Mouse (Mus musculus) kidney, embryonic 14.5 days (tissue): ENCODE measurements around the gene Col20a1. TPM values are rescaled to one million over a fixed set of nuclear protein-coding genes. Genes with fewer than 3 reads are reported as not detected.
A peak's percentile ranks its signal among the peaks of the same experiment; 100 is the strongest.

ENCODE experiments used
- ATAC-seq: fragments of 200-750 bp; cut with Nextera tagmentation; 2 replicates; pipeline ENCODE4 v1.8.0; 2017; ENCODE audit warnings: moderate number of reproducible peaks, mild to moderate bottlenecking, moderate TSS enrichment, moderate library complexity; ENCODE audit not compliant: low FRiP score, low TSS enrichment
- H3K27ac ChIP-seq: fragments of 300-500 bp; sonication (generic); 2 replicates; pipeline ENCODE4 v1.5.1; 2014; ENCODE audit warnings: low read depth, mild to moderate bottlenecking, low read length, moderate library complexity, mixed read lengths
- H3K27me3 ChIP-seq: fragments of 300-500 bp; sonication (generic); 2 replicates; pipeline ENCODE4 v1.6.1; 2014; ENCODE audit warnings: mild to moderate bottlenecking, low read length; ENCODE audit not compliant: control insufficient read depth, insufficient read depth
- H3K36me3 ChIP-seq: fragments of 300-500 bp; sonication (generic); 2 replicates; pipeline ENCODE4 v1.6.1; 2014; ENCODE audit warnings: low read length, mixed read lengths; ENCODE audit not compliant: control insufficient read depth, insufficient read depth
- H3K4me1 ChIP-seq: fragments of 300-500 bp; sonication (generic); 2 replicates; pipeline ENCODE4 v1.6.1; 2014; ENCODE audit warnings: low read length, mixed read lengths; ENCODE audit not compliant: control insufficient read depth, insufficient read depth
- H3K4me2 ChIP-seq: fragments of 300-500 bp; sonication (generic); replicated peaks from 2 replicates; pipeline ENCODE4 v1.6.1; 2014; ENCODE audit warnings: low read depth, mild to moderate bottlenecking, low read length
- H3K4me3 ChIP-seq: fragments of 300-500 bp; sonication (generic); 2 replicates; pipeline ENCODE4 v1.5.1; 2014; ENCODE audit warnings: mild to moderate bottlenecking, low read length
- H3K9ac ChIP-seq: fragments of 300-500 bp; sonication (generic); 2 replicates; pipeline ENCODE4 v1.6.1; 2014; ENCODE audit warnings: low read depth, mild to moderate bottlenecking, low read length, moderate library complexity
- H3K9me3 ChIP-seq: fragments of 300-500 bp; sonication (generic); 2 replicates; pipeline ENCODE4 v1.6.1; 2016; ENCODE audit warnings: low read length; ENCODE audit not compliant: control insufficient read depth
- WGBS: fragments of 180-500 bp; shearing (Covaris S2); extraction: QIAGEN DNeasy Blood & Tissue Kit; methylation state at CpG from one replicate; pipeline ENCODE4 v1.1.7; 2014; 5-methylcytosine and 5-hydroxymethylcytosine counted together
- polyA plus RNA-seq: library from polyadenylated mRNA; unstranded; fragments of >200 nt; fragmentation: Nextera tagmentation; extraction: Ambion mirVana; gene quantifications from 2 replicates; pipeline ENCODE4 v1.2.1, GENCODE M21; 2014

Gene Col20a1
- polyA plus RNA-seq, 1 experiment from 2014 or later, result 0.50 TPM

DNA sequence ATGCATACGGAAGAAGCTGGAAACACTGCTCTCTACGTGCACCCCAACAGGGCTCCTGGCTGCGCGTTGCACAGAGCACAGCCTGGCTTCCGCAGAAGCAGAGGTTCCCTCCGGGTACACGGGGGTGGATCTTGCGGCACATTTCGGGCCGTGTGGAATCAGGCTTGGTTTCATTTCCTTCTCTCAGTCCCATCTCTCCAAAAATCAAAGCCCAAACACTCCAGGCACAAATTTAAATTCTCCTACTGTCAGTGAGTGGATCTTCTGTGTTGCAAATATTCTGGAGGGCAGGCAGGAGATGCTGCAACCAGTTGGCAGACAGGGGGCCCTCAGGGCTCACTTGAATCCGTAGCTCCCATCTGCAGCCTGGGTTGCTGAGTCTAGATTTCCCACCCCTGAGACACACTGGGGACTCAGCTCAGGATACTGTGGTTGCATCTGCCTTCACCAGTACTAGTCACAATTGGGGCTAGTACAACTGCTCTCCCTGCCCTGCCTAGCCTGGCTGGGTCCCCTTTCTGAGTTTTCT, 45.1 kb downstream of the Col20a1 start:
- H3K9me3 ChIP-seq, result no peaks in the 10 kb centered on the region
- H3K4me1 ChIP-seq, result no peaks in the 10 kb centered on the region
- H3K27ac ChIP-seq, result no peak overlapping the region
- 84% methylated on average over 11 of the region's 11 CpGs for WGBS
- no peak overlapping the region for H3K4me2 ChIP-seq
- H3K4me3 ChIP-seq, result no peak overlapping the region
- H3K27me3 ChIP-seq, result no peaks in the 10 kb centered on the region
- no peaks in the 10 kb centered on the region for H3K36me3 ChIP-seq
- H3K9ac ChIP-seq, result no peak overlapping the region
- no peak for ATAC-seq

DNA sequence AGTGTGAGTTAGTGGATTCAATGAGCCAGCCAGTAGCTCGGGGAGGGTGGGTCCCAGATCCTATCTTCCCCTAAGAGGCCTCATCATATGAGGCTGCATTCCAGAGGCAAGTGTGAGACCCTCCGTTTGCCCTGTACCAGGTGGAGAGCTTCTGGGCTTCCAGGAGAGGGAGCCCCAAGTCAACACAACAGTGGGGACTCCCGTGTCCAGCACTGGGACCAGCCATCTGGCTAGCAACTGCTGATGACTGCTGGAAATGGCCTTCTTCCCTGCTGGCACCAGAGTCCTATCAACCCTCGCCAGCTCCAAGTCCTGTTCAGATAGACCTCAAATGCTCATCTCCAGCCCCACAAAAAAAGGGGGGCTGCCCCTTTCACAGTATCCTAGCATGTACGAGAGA, 46.1 kb downstream of the Col20a1 start:
- no peak overlapping the region for H3K4me2 ChIP-seq
- no peak for ATAC-seq
- no peak overlapping the region for H3K4me3 ChIP-seq
- H3K4me1 ChIP-seq, result no peaks in the 10 kb centered on the region
- no peaks in the 10 kb centered on the region for H3K9me3 ChIP-seq
- H3K9ac ChIP-seq, result no peak overlapping the region
- no peaks in the 10 kb centered on the region for H3K27me3 ChIP-seq
- H3K27ac ChIP-seq, result no peak overlapping the region
- WGBS, result 38% methylated on average over 5 of the region's 5 CpGs
- no peaks in the 10 kb centered on the region for H3K36me3 ChIP-seq

DNA sequence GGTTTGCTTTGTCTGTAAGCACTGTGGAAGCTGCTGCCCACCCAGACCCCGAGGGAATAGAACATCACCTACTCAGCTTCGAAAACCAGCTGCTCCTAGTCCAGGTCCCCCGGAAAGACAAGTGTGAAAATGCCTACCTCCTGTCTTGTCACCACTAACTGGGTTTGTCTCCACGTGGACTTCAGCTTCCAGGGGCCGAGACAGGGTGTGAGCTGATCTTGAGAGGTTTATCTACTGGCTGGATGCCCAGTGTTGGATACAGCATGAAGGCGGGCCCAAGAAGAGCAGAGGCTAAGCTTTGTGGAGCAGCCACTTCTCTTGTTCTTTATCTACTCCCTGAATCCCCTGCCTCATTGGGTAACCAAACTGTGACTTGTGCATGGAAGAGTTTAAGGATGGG, 47.0 kb downstream of the Col20a1 start:
- H3K27ac ChIP-seq, result no peak overlapping the region
- H3K4me2 ChIP-seq, result no peak overlapping the region
- no peak for ATAC-seq
- H3K9me3 ChIP-seq, result no peaks in the 10 kb centered on the region
- H3K4me1 ChIP-seq, result peaks cover 4% of the 10 kb centered on the region; the same call in 1 of the 2 replicates
- H3K27me3 ChIP-seq, result peaks cover 8% of the 10 kb centered on the region
- H3K9ac ChIP-seq, result no peak overlapping the region
- 67% methylated on average over 6 of the region's 6 CpGs for WGBS
- H3K4me3 ChIP-seq, result no peak overlapping the region
- H3K36me3 ChIP-seq, result no peaks in the 10 kb centered on the region

- Histone ChIP-seq H3K27ac (no peak overlapping the region), H3K4me1 (peaks cover 9% of the 10 kb centered on the region), H3K4me3 (no peak overlapping the region), H3K9me3 (no peaks in the 10 kb centered on the region), H3K36me3 (no peaks in the 10 kb centered on the region), H3K27me3 (peaks cover 21% of the 10 kb centered on the region), H3K9ac (no peak overlapping the region), H3K4me2 (no peak overlapping the region)
- WGBS, result 86% methylated on average over 7 of the region's 7 CpGs
- ATAC-seq, result no peak
Observed at GRCm38 (mm10) chr2:181035186-181035585, 48.9 kb downstream of the Col20a1 start.

DNA sequence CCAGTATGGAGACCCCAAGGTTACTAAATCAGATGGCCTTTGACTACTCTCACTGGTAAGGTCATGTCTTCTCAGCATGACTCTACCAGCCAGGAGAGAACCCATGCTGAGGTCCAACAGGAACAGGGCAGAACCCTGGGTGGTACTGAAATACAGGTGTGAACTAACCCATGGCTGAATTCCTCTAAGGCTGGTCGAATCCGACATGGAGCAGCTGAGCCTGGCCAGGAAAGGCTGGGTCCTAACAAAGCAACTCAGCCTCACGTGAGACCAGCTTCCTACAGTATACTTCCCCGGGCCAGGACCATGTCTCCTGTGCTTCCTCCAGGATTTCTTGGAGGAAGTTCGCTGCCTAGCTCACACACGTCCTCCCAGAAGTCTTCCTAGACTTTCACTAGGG, 50.2 kb downstream of the Col20a1 start:
- H3K27me3 ChIP-seq, result peaks cover 31% of the 10 kb centered on the region
- no peak overlapping the region for H3K27ac ChIP-seq
- H3K4me1 ChIP-seq, result peaks cover 9% of the 10 kb centered on the region
- no peaks in the 10 kb centered on the region for H3K36me3 ChIP-seq
- WGBS, result 79% methylated on average over 6 of the region's 6 CpGs
- H3K9me3 ChIP-seq, result no peaks in the 10 kb centered on the region
- no peak overlapping the region for H3K4me3 ChIP-seq
- no peak overlapping the region for H3K4me2 ChIP-seq
- ATAC-seq, result no peak
- H3K9ac ChIP-seq, result no peak overlapping the region

DNA sequence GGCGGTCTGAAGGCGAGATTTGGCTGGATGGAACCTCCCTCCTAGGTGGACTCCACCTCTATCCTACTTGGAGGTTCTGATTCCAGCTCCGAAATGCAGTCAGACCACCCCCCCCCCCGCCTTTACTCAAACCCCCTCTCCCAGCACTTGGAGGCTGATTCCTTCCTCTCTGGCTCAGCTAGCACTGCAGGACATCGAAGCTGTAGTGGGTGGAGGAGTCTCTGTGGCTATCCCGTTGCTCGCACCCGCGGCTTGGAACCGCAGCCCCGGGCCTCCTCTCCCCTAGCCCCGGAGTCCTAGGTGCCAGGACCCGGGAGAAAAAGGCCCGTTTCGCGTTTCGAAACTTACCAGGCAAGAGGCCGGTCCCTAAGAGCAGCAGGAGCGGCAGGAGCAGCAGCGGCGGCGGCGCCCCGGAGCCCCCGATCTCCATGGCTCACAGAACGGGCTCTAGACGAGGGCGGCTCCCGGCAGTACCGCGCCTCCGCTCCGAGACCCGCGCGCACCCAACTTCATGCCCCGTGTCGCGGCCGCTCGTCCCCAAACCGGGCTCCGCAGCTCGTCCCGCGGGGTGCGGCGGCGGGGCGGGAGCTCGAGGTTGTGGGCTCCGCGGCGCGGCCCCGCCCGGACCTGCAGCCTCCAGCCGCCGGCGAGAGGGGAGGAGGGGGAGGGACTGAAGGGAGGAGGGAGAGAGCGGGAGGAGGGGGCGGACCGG, 52.5 kb downstream of the Col20a1 start:
- Histone ChIP-seq H3K4me3 (peak overlapping the region; percentile 50), H3K27me3 (peaks cover 31% of the 10 kb centered on the region), H3K4me1 (peaks cover 9% of the 10 kb centered on the region), H3K4me2 (peak overlapping the region; percentile 78), H3K36me3 (no peaks in the 10 kb centered on the region), H3K9ac (peak overlapping the region; percentile 59), H3K9me3 (no peaks in the 10 kb centered on the region), H3K27ac (no peak overlapping the region)
- peak; percentile 65 for ATAC-seq
- WGBS, result under 1% methylated on average over 60 of the region's 63 CpGs

DNA sequence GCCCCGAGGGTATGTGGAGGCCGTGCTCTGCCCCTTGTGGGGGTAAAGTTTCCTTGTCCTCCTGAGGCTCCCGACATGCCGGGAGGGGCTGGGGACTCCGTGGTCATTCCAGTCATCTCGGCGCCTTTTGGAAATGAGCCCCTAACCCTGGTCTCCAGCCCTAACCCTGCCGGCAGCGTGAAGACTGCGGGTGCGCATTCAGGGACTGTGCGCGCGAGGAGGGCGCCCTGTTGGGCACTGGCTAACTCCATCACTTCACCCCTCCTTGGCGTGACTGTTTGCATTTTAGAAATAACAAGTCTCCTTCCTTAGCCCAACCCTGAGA, 53.0 kb downstream of the Col20a1 start:
- WGBS, result 1% methylated on average over 14 of the region's 16 CpGs
- H3K27me3 ChIP-seq, result peaks cover 31% of the 10 kb centered on the region
- H3K4me1 ChIP-seq, result peaks cover 9% of the 10 kb centered on the region
- peak overlapping the region; percentile 78 for H3K4me2 ChIP-seq
- peak overlapping the region; percentile 50 for H3K4me3 ChIP-seq
- H3K9ac ChIP-seq, result peak overlapping the region; percentile 59
- ATAC-seq, result no peak; the same call in 1 of the 2 replicates
- no peaks in the 10 kb centered on the region for H3K36me3 ChIP-seq
- H3K9me3 ChIP-seq, result no peaks in the 10 kb centered on the region
- no peak overlapping the region for H3K27ac ChIP-seq

DNA sequence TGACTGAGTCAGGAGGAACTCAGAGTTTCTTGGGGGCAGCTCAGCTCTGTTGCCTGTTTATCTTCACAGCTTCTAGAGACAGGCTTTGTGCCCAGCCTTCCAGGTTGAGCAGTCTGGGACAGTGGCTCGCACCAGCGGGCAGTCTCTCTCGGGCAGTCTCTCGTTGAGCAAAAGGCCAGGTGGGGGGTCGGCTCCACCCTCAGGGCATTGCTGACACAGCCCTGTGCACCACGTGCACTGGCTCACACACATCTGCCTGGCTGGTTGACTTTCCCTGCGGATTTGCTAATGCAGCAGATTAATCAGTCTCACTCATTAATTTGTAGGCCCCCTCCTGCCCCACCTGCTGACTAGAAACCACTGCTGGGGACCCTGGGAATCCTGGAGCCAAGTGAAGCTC, 55.6 kb downstream of the Col20a1 start:
- 8% methylated on average over 7 of the region's 7 CpGs for WGBS

DNA sequence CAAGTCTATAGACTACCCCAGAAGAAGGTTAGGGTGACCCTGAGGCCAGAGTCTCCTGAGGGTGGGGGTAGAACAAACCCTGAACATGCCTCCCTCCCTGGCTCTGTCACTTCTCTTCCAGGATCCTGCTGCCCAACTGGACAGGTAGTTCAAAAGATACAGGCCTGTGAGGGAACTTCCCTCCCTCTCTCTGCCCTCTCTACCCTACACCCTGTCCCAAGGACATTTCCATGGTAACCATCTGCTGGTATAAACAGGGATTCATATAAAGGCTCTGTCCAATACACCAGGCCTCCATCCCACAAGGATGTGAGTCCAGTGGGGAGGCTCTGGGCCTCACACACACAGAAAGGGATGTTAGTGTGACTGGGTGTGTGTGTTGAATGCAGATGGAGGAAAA, 56.0 kb downstream of the Col20a1 start:
- no peak for ATAC-seq
- H3K4me3 ChIP-seq, result no peak overlapping the region
- H3K9me3 ChIP-seq, result no peaks in the 10 kb centered on the region
- no peaks in the 10 kb centered on the region for H3K36me3 ChIP-seq
- no peak overlapping the region for H3K27ac ChIP-seq
- H3K4me2 ChIP-seq, result no peak overlapping the region
- peaks cover 31% of the 10 kb centered on the region for H3K27me3 ChIP-seq
- H3K9ac ChIP-seq, result no peak overlapping the region
- H3K4me1 ChIP-seq, result peaks cover 9% of the 10 kb centered on the region

More for the DNA sequence above, 55.6 kb downstream of the Col20a1 start:
- ATAC-seq, result no peak
- H3K4me2 ChIP-seq, result no peak overlapping the region
- H3K9me3 ChIP-seq, result no peaks in the 10 kb centered on the region
- no peaks in the 10 kb centered on the region for H3K36me3 ChIP-seq
- H3K9ac ChIP-seq, result no peak overlapping the region
- H3K27ac ChIP-seq, result no peak overlapping the region
- H3K4me1 ChIP-seq, result peaks cover 9% of the 10 kb centered on the region
- peaks cover 31% of the 10 kb centered on the region for H3K27me3 ChIP-seq
- H3K4me3 ChIP-seq, result no peak overlapping the region
